Mouse (Mus musculus) forebrain, embryonic 11.5 days (tissue): Measurements from ENCODE around the gene Anp32a. TPM values are rescaled to one million over a fixed set of nuclear protein-coding genes. Genes with fewer than 3 reads are reported as not detected.

Experiments
- ATAC-seq: fragments of 200-750 bp; cut with Nextera tagmentation; replicated peaks from 2 replicates; pipeline ENCODE4 v1.8.0; 2017; ENCODE audit warnings: moderate TSS enrichment; ENCODE audit not compliant: low FRiP score
- DNase-seq: peaks from one replicate; pipeline ENCODE4 v3.0.0-alpha.2; 2017; ENCODE audit warnings: low spot score
- H3K27ac ChIP-seq: fragments of 300-500 bp; sonication (generic); 2 replicates; pipeline ENCODE4 v1.5.1; 2014; ENCODE audit warnings: low read depth, low read length
- H3K27me3 ChIP-seq: fragments of 300-500 bp; sonication (generic); 2 replicates; pipeline ENCODE4 v1.6.1; 2014; ENCODE audit warnings: mild to moderate bottlenecking, low read length, mixed read lengths; ENCODE audit not compliant: control insufficient read depth, insufficient read depth
- H3K36me3 ChIP-seq: fragments of 300-500 bp; sonication (generic); 2 replicates; pipeline ENCODE4 v1.6.1; 2014; ENCODE audit warnings: mild to moderate bottlenecking, low read length, moderate library complexity, mixed read lengths; ENCODE audit not compliant: control insufficient read depth, insufficient read depth
- H3K4me1 ChIP-seq: fragments of 300-500 bp; sonication (generic); replicated peaks from 2 replicates; pipeline ENCODE4 v1.6.1; 2014; ENCODE audit warnings: low read length, mixed read lengths; ENCODE audit not compliant: control insufficient read depth, insufficient read depth
- H3K4me2 ChIP-seq: fragments of 300-500 bp; sonication (generic); 2 replicates; pipeline ENCODE4 v1.6.1; 2014; ENCODE audit warnings: low read depth, mild to moderate bottlenecking, low read length, moderate library complexity, mixed read lengths; ENCODE audit not compliant: severe bottlenecking
- H3K4me3 ChIP-seq: fragments of 300-500 bp; sonication (generic); 2 replicates; pipeline ENCODE4 v1.5.1; 2014; ENCODE audit warnings: low read depth, low read length
- H3K9ac ChIP-seq: fragments of 300-500 bp; sonication (generic); 2 replicates; pipeline ENCODE4 v1.6.1; 2014; ENCODE audit warnings: low read length
- H3K9me3 ChIP-seq: fragments of 300-500 bp; sonication (generic); 2 replicates; pipeline ENCODE4 v1.6.1; 2016; ENCODE audit warnings: low read length, mixed read lengths; ENCODE audit not compliant: control insufficient read depth
- WGBS: fragments of 180-500 bp; shearing (Covaris S2); extraction: QIAGEN DNeasy Blood & Tissue Kit; methylation state at CpG from one replicate; pipeline ENCODE4 v1.1.7; 2014; 5-methylcytosine and 5-hydroxymethylcytosine counted together
- polyA plus RNA-seq: library from polyadenylated mRNA; unstranded; fragments of >200 nt; fragmentation: Nextera tagmentation; extraction: Ambion mirVana; gene quantifications from 2 replicates; pipeline ENCODE4 v1.2.1, GENCODE M21; 2014

The Anp32a gene
- polyA plus RNA-seq, 1 experiment from 2014 or later = 145 TPM

DNA sequence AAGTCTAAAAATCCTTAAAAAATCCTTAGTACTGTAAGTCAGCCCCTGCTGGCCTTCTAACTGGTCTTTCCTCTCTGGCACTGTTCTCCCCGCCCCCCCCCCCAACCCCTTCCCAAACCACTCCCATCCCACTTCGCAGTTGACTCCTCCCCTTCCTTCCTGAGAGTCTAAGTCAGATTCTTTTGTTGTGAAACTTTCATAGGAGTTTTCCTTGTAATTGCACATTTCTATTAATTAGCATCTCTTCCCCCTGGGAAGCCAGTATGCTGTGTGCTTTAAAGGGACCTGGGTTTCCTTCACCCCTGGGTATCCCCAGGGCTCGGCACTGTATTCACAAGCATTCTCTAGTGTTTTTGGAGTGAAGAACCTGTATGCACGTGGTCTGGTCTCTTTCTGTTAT lies 10.1 kb downstream of the Anp32a start:
- Histone ChIP-seq H3K27ac (no peak overlapping the region), H3K27me3 (no peaks in the 10 kb centered on the region), H3K4me2 (no peak overlapping the region), H3K4me1 (peaks cover 18% of the 10 kb centered on the region; the same call in 1 of the 2 replicates), H3K9me3 (no peaks in the 10 kb centered on the region), H3K4me3 (no peak overlapping the region), H3K9ac (no peak overlapping the region), H3K36me3 (no peaks in the 10 kb centered on the region; the same call in 1 of the 2 replicates)
- WGBS = 51% methylated on average over 3 of the region's 4 CpGs
- ATAC-seq (no peak), DNase-seq (no peak)

DNA sequence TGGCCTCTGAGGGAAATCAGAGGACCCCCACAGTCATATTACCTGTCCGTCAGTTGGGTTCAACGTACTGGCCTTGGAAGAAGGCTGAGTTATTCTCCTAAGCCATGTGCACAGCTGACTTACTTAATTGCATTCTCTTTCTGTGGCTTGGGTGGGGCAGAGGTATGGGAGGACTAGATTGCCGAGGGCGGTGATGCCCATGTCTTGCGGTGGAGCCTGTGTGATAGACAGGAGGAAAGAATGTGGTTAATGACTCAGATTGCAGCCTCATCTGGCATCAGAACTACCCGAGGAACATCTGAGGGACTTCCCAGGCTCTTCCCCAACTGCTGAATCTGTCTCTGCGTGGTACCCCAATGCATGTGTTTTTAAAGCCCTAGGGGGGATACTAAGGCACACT lies 12.7 kb downstream of the Anp32a start:
- ATAC-seq (no peak), DNase-seq (no peak)
- 81% methylated on average over 7 of the region's 7 CpGs for WGBS
- Histone ChIP-seq H3K4me1 (peaks cover 16% of the 10 kb centered on the region; the same call in 1 of the 2 replicates), H3K4me2 (no peak overlapping the region), H3K27me3 (no peaks in the 10 kb centered on the region), H3K4me3 (no peak overlapping the region), H3K27ac (no peak overlapping the region), H3K9ac (no peak overlapping the region), H3K36me3 (no peaks in the 10 kb centered on the region; the same call in 1 of the 2 replicates), H3K9me3 (no peaks in the 10 kb centered on the region)

DNA sequence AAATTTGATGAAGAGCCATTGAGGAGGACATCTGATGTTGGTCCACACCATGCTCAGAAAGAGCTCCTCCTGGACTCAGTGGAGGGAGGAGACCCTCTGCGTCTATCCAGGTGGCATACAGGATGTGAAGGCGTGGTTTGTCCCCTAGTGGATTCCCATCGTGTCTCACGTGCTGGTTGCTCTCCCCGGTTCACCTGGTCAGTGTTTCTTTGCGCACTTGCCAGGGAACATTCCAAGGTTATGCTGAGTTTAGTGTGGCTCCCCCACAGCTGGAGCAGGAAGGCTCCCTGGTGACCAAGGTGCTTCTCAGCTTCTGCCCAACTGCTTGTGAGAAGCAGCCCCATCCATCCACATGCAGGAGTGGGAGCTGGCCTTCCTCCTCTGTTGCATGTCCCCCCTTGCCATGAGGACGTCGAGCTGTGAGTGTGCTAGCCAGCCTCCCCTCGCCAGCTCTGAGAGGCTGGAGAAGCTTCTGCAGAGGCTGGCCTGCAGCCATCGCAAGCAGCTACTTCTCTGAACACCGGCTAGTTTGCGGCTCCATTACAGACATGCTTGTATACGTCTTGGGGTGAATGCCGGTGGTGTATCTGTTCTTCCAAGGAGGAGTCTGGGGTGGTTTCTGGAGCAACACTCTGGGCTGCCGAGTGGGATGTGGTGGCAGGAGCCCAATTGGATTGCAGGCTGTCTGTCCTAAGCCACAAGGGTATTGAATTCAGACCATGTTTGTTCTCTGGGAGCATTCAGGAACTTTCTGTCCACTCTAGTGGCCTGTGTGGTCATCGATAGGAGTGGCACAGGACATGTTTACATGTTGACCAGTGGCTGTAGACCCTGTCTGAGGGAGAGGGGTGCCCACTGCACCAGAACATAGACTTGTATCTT lies 14.0 kb downstream of the Anp32a start:
- Histone ChIP-seq H3K4me1 (peaks cover 8% of the 10 kb centered on the region; the same call in 1 of the 2 replicates), H3K4me3 (no peak overlapping the region), H3K4me2 (no peak overlapping the region), H3K27ac (no peak overlapping the region), H3K27me3 (no peaks in the 10 kb centered on the region), H3K36me3 (no peaks in the 10 kb centered on the region; the same call in 1 of the 2 replicates), H3K9me3 (no peaks in the 10 kb centered on the region), H3K9ac (no peak overlapping the region)
- DNase-seq (no peak), ATAC-seq (no peak)
- 93% methylated on average over 16 of the region's 16 CpGs for WGBS

DNA sequence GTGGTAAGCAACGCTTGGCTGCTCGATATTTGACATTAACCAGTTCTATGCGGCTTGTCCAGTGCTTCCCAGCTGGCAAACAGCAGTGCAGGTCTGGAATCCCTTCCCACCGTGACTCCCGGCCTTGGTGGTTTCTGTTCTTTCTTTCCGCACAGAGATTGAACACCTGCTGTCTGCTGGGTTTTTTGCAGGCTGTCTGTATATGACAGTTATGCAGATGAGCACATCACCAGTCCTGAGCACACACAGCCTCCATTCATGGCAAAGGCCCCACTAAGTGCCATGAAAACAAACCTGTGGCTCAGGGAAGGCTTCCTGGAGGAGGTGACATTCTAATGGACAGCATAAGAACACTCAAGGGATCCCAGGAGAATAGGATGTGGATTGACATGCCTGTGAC lies 14.7 kb downstream of the Anp32a start:
- Histone ChIP-seq H3K4me3 (no peak overlapping the region), H3K36me3 (no peaks in the 10 kb centered on the region; the same call in 1 of the 2 replicates), H3K4me2 (no peak overlapping the region), H3K4me1 (peaks cover 3% of the 10 kb centered on the region; the same call in 1 of the 2 replicates), H3K27me3 (no peaks in the 10 kb centered on the region), H3K9ac (no peak overlapping the region), H3K9me3 (no peaks in the 10 kb centered on the region), H3K27ac (no peak overlapping the region)
- DNase-seq (no peak), ATAC-seq (no peak)
- 84% methylated on average over 6 of the region's 6 CpGs for WGBS

DNA sequence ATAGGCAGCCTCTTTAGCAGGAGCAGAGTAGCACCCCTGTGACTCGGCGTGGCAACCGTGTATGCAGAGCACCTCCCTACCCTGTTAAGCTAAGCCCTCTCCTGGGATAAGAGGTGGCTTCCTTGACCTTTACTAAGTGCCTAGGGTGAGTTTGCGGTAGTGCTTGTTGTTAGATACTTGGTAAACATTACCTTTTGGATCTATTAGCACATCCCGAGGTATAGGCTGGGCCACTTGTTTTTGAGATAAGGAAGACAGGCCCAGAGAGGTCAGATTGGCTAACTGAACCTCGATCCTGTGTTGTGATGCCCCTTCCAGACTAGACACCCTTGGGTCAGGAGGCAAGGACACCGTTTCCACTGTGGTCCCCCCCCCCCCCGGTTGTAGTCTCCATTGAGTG lies 16.5 kb downstream of the Anp32a start:
- H3K4me2 ChIP-seq = no peak overlapping the region
- 87% methylated on average over 8 of the region's 8 CpGs for WGBS
- no peaks in the 10 kb centered on the region for H3K27me3 ChIP-seq
- no peak for DNase-seq
- no peak overlapping the region for H3K27ac ChIP-seq
- H3K36me3 ChIP-seq = no peaks in the 10 kb centered on the region; the same call in 1 of the 2 replicates
- H3K4me1 ChIP-seq = peaks cover 5% of the 10 kb centered on the region; the same call in 1 of the 2 replicates
- H3K4me3 ChIP-seq = no peak overlapping the region
- no peak for ATAC-seq
- no peaks in the 10 kb centered on the region for H3K9me3 ChIP-seq
- H3K9ac ChIP-seq = no peak overlapping the region

DNA sequence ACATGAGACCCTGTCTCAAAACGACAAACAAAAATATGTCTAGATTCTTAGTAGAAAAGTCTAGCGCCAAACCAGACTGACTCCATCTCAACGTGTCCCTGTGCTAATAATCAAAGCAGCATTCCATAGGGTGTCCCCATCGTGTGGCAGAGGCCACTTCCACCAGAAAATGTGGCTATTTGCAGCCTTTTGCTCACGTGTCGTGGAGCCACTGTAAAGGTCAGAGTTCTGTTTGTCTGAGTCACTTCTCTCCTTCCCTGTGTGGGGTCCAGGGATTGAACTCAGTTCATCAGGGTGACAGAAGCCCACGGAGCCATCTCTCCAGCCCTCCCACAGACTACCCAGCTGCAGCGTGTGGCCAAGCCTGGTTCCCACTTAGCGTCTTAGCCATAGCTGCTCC lies 17.8 kb downstream of the Anp32a start:
- 85% methylated on average over 9 of the region's 9 CpGs for WGBS
- DNase-seq (no peak), ATAC-seq (no peak)
- H3K9ac ChIP-seq = no peak overlapping the region
- H3K36me3 ChIP-seq = no peaks in the 10 kb centered on the region; the same call in 1 of the 2 replicates
- no peaks in the 10 kb centered on the region for H3K27me3 ChIP-seq
- no peak overlapping the region for H3K4me3 ChIP-seq
- H3K4me2 ChIP-seq = no peak overlapping the region
- H3K4me1 ChIP-seq = peaks cover 16% of the 10 kb centered on the region; the same call in 1 of the 2 replicates
- H3K27ac ChIP-seq = no peak overlapping the region
- H3K9me3 ChIP-seq = no peaks in the 10 kb centered on the region

DNA sequence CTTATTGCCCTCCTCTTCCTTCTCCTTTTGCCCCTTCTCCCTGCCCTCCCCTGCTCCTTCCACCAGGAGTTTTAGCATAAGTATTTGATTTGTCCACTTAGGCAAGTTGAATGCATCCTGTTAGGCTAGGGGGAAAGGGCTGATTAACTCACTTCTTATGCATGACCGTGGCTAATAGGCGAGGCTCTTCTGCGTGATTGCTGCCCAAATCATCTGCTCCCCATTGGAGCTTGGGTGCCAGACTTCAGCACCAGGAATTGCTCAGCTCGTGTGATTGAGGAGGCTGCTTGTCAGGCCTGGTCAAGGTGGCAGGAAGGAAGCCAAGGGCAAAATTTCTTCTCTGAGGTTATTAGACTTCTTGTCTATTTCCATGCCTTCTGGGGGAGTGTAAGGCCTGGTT lies 19.8 kb downstream of the Anp32a start:
- ATAC-seq = no peak
- H3K9ac ChIP-seq = no peak overlapping the region
- H3K4me2 ChIP-seq = no peak overlapping the region
- no peak overlapping the region for H3K27ac ChIP-seq
- H3K27me3 ChIP-seq = no peaks in the 10 kb centered on the region
- DNase-seq = no peak
- no peak overlapping the region for H3K4me3 ChIP-seq
- H3K4me1 ChIP-seq = peaks cover 35% of the 10 kb centered on the region
- no peaks in the 10 kb centered on the region for H3K36me3 ChIP-seq
- 43% methylated on average over 4 of the region's 4 CpGs for WGBS
- no peaks in the 10 kb centered on the region for H3K9me3 ChIP-seq

DNA sequence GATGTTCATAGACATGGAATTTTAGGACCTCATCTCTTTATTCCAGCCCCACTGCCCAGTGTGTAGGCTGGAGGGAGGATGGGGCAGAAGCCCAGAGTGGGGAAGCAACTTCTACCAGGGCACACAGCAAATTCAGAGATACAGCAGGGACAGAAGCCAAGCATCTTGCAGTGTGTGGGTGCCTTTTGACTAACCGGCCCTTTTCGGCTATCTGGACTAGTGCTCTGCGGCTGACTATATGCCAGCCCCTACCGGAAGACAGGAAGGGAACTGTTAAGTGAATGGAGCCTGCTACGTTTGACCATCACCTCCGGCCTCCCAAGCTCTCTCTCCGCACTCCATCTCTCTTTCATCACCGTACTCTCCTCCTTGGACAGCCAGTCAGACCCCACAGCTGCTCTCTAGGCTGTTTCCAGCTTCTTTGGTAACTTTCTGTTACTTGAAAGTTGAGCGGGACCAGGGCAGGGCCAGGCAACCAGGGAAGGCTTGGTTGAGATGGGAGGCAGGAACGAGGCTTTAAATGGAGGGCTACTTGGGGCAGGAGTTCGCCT lies 21.8 kb downstream of the Anp32a start:
- DNase-seq = no peak
- ATAC-seq = no peak
- Histone ChIP-seq H3K4me3 (no peak overlapping the region), H3K9ac (peak overlapping the region; percentile 50), H3K27me3 (no peaks in the 10 kb centered on the region), H3K27ac (peak overlapping the region; percentile 68), H3K4me1 (peaks cover 50% of the 10 kb centered on the region), H3K4me2 (peak overlapping the region; percentile 45), H3K9me3 (no peaks in the 10 kb centered on the region), H3K36me3 (no peaks in the 10 kb centered on the region)
- 34% methylated on average over 11 of the region's 11 CpGs for WGBS
